Comparison of ENCODE assay signal across 19 mouse cellular contexts in genomic region chr15:4378766-4379165, GRCm38 (mm10). TPM values are rescaled to one million over a fixed set of nuclear protein-coding genes. Genes with fewer than 3 reads are reported as not detected.
DNase-seq lines count a peak whose midpoint lies in the region; ATAC-seq and TF ChIP-seq lines count a peak whose summit lies in the region.
"Had no signal": no experiment of that assay in that cellular context is flagged by ENCODE, and none has a peak within 500 bp of the region (broad histone marks: within the 10 kb centered on the region; RNA-seq: fewer than 3 reads in every experiment).

No protein-coding gene starts in this region.

- H3K4me1 ChIP-seq in lung, postnatal 0 days (ENCODE audit: insufficient read depth, low read depth, low read length) = no peaks in the 10 kb centered on the region
- H3K4me1 ChIP-seq: heart, embryonic 10.5 days had no signal

- WGBS in lung, postnatal 0 days = 76% methylated on average over 5 of the region's 5 CpGs

- ATAC-seq in cerebellum, adult (ENCODE audit: insufficient number of reproducible peaks, low FRiP score, low TSS enrichment) = no peak
- ATAC-seq in lung, postnatal 0 days = no peak
- ATAC-seq: liver, postnatal 0 days had no signal

- TF ChIP-seq EP300 in lung, postnatal 0 days (IDR thresholded peaks at IDR 0.05) = no peak

- no peak overlapping the region for H3K9ac ChIP-seq in lung, postnatal 0 days (replicated peaks; ENCODE audit: low read depth)
- H3K9ac ChIP-seq: limb, embryonic 13.5 days; liver, postnatal 0 days had no signal

- no peaks in the 10 kb centered on the region for H3K27me3 ChIP-seq in lung, postnatal 0 days (replicated peaks; ENCODE audit: insufficient read depth, low read length)

- peak; percentile 51 for DNase-seq in cerebellum, adult 11-12 months
- DNase-seq in left cerebral cortex, postnatal 4 days = peak; percentile 21
- DNase-seq in left cerebral cortex, postnatal 36 days (ENCODE audit: low spot score in 2 of 2) = no peak
- peak; percentile 55 to 67 for DNase-seq in cerebellum, postnatal 25 days
- DNase-seq in retina, postnatal 1 day = peak; percentile 9
- no peak for DNase-seq in lung, postnatal 0 days (ENCODE audit: low spot score)
- no peak for DNase-seq in thymus, adult 18-20 months
- DNase-seq: heart, postnatal 36 days; kidney, adult 18-20 months; kidney, postnatal 4 days; liver, postnatal 0 days; right cerebral cortex, postnatal 4 days had no signal

- no peaks in the 10 kb centered on the region for H3K9me3 ChIP-seq in lung, postnatal 0 days (ENCODE audit: low read length)
- H3K9me3 ChIP-seq: heart, embryonic 10.5 days; limb, embryonic 13.5 days had no signal

- no peak overlapping the region for H3K27ac ChIP-seq in lung, postnatal 0 days (ENCODE audit: low read length)
- H3K27ac ChIP-seq: heart, embryonic 10.5 days; limb, embryonic 13.5 days; macrophage had no signal

- intact Hi-C loops in left cerebral cortex, postnatal 4 days (cut with DNase I) = no loop called here
- intact Hi-C loops in left cerebral cortex, postnatal 36 days (cut with DNase I) = no loop called here

- TF ChIP-seq CTCF in lung, postnatal 0 days (IDR thresholded peaks at IDR 0.05) = no peak

- no peak overlapping the region for H3K4me2 ChIP-seq in lung, postnatal 0 days (replicated peaks; ENCODE audit: low read depth, low read length)
- H3K4me2 ChIP-seq: limb, embryonic 13.5 days had no signal

- no peak overlapping the region for H3K4me3 ChIP-seq in lung, postnatal 0 days (ENCODE audit: low read depth, low read length)
- H3K4me3 ChIP-seq: erythroblast, embryonic 14.5 days; heart, embryonic 10.5 days; limb, embryonic 13.5 days; myocyte had no signal

- no peaks in the 10 kb centered on the region for H3K36me3 ChIP-seq in lung, postnatal 0 days (ENCODE audit: insufficient read depth, low read length)
- H3K36me3 ChIP-seq: heart, embryonic 10.5 days; limb, embryonic 13.5 days had no signal

RNA-seq across cellular contexts. Expression of gene Plcxd3, which starts 3.5 kb away (rescaled TPM):
- 10 to 100 TPM; 43.6 to 48.2 TPM for total RNA-seq in left cerebral cortex, postnatal 4 days (2021)
- total RNA-seq in left cerebral cortex, postnatal 36 days (2021) = 10 to 100 TPM; 33.3 to 37.0 TPM
- 0.41 and 0.58 TPM in 2 replicates for polyA plus RNA-seq in lung, postnatal 0 days (2015; fragmentation: Nextera tagmentation; extraction: Ambion mirVana)
- polyA plus RNA-seq: erythroblast, embryonic 14.5 days; macrophage; myocyte; thymus, postnatal 0 days had no signal

Comparison
In these comparisons a context has a peak if more than half of its experiments do, and no peak if none do; other contexts are left out.
1. DNase-seq: peak in cerebellum, adult 11-12 months (single experiment), left cerebral cortex, postnatal 4 days (single experiment), cerebellum, postnatal 25 days (2 of 2) and retina, postnatal 1 day (single experiment); none in left cerebral cortex, postnatal 36 days (0 of 2), lung, postnatal 0 days (single experiment) and thymus, adult 18-20 months (0 of 2).